Mouse (Mus musculus): ENCODE measurements at regions not wholly inside any gene's neighbourhood (a gene's known extent, or its start where the extent isn't known, plus 50 kb on each side); places are given as distances from the start of the nearest gene placed in this dataset.

GRCm38 (mm10) chr3:136442099-136442498 lies 116.2 kb upstream of the Bank1 start (continued):
- peak; percentile 58 for TF ChIP-seq RAD21 (IDR thresholded peaks at IDR 0.05; ENCODE audit: low read depth, low read length)
- TF ChIP-seq MAFK (IDR thresholded peaks at IDR 0.05; ENCODE audit: insufficient replicate concordance, low read length), result no peak

- Histone ChIP-seq H3K4me3 (replicated peaks in 1 of 3; ENCODE audit: low read depth in 2 of 3, low read length in 2 of 3, poor library complexity in 1 of 3) (no peak overlapping the region), H3K27me3 (replicated peaks) (no peaks in the 10 kb centered on the region), H3K36me3 (replicated peaks in 1 of 2; ENCODE audit: control insufficient read depth in 1 of 2, insufficient read depth in 1 of 2, low read length in 1 of 2) (no peaks in the 10 kb centered on the region), H3K9ac (ENCODE audit: insufficient read depth, low read depth) (no peak overlapping the region), H3K9me3 (replicated peaks; ENCODE audit: low read length) (no peaks in the 10 kb centered on the region), H3K79me2 (replicated peaks; ENCODE audit: control insufficient read depth, extremely low read depth, insufficient read depth, poor library complexity, severe bottlenecking) (no peaks in the 10 kb centered on the region), H3K4me1 (ENCODE audit: control insufficient read depth in 1 of 2, insufficient read depth in 2 of 2) (peaks cover 2 to 9% of the 10 kb centered on the region in 2 experiments; a peak in 2 of 4 replicates), H3K27ac (ENCODE audit: insufficient read depth, low read depth) (no peak overlapping the region), H3K4me2 (ENCODE audit: insufficient read depth, low read depth, poor library complexity, severe bottlenecking) (no peak overlapping the region)
- in situ Hi-C loops (cut with MboI; ENCODE audit: low pct_ligation_motif_present, low pct_unique_long_range_greater_than_20kb, low sequenced_read_pairs) (no loop called here), dilution Hi-C loops (cut with MboI; ENCODE audit: extremely low pct_ligation_motif_present, extremely low pct_unique_long_range_greater_than_20kb, low sequenced_read_pairs) (no loop called here)
- TF ChIP-seq ZKSCAN1 (IDR thresholded peaks at IDR 0.05; ENCODE audit: borderline replicate concordance, low read depth, low read length) (no peak), MAZ (IDR thresholded peaks at IDR 0.05; ENCODE audit: low read depth, low read length) (no peak), USF2 (conservative IDR thresholded peaks at IDR 0.05; ENCODE audit: low read depth, low read length) (no peak), MEF2A (IDR thresholded peaks at IDR 0.05; ENCODE audit: borderline replicate concordance, low read depth, low read length) (no peak)
- DNase-seq (ENCODE audit: extremely low read depth), result no peak
These were observed 114.2 kb upstream of the Bank1 start for GRCm38 (mm10) chr3:136439907-136440645.

- TF ChIP-seq UBTF (IDR thresholded peaks at IDR 0.05; ENCODE audit: low read depth, low read length) (no peak), MYC (IDR thresholded peaks at IDR 0.05; ENCODE audit: low read depth, low read length) (no peak), ZKSCAN1 (IDR thresholded peaks at IDR 0.05; ENCODE audit: borderline replicate concordance, low read depth, low read length) (no peak), POLR2A (IDR thresholded peaks at IDR 0.05; ENCODE audit: low read depth, low read length) (no peak), NRF1 (IDR thresholded peaks at IDR 0.05; ENCODE audit: low read depth, low read length) (no peak), MAX (IDR thresholded peaks at IDR 0.05; ENCODE audit: low read length) (no peak), MEF2A (IDR thresholded peaks at IDR 0.05; ENCODE audit: borderline replicate concordance, low read depth, low read length) (no peak)
- no peak overlapping the region for H3K4me3 ChIP-seq (replicated peaks in 1 of 3; ENCODE audit: low read depth in 2 of 3, low read length in 2 of 3, poor library complexity in 1 of 3)
- H3K9me3 ChIP-seq (replicated peaks; ENCODE audit: low read length), result no peaks in the 10 kb centered on the region
- no peaks in the 10 kb centered on the region for H3K27me3 ChIP-seq (replicated peaks)
- H3K4me2 ChIP-seq (ENCODE audit: insufficient read depth, low read depth, poor library complexity, severe bottlenecking), result no peak overlapping the region
- in situ Hi-C loops (cut with MboI; ENCODE audit: low pct_ligation_motif_present, low pct_unique_long_range_greater_than_20kb, low sequenced_read_pairs), result no loop called here
- H3K36me3 ChIP-seq (replicated peaks in 1 of 2; ENCODE audit: control insufficient read depth in 1 of 2, insufficient read depth in 1 of 2, low read length in 1 of 2), result no peaks in the 10 kb centered on the region
- no peak for DNase-seq (ENCODE audit: extremely low read depth)
- peaks cover 2 to 9% of the 10 kb centered on the region in 2 experiments; a peak in 2 of 4 replicates for H3K4me1 ChIP-seq (ENCODE audit: control insufficient read depth in 1 of 2, insufficient read depth in 2 of 2)
- dilution Hi-C loops (cut with MboI; ENCODE audit: extremely low pct_ligation_motif_present, extremely low pct_unique_long_range_greater_than_20kb, low sequenced_read_pairs), result no loop called here
- no peaks in the 10 kb centered on the region for H3K79me2 ChIP-seq (replicated peaks; ENCODE audit: control insufficient read depth, extremely low read depth, insufficient read depth, poor library complexity, severe bottlenecking)
- no peak overlapping the region for H3K9ac ChIP-seq (ENCODE audit: insufficient read depth, low read depth)
- H3K27ac ChIP-seq (ENCODE audit: insufficient read depth, low read depth), result no peak overlapping the region
These were observed 113.5 kb upstream of the Bank1 start for GRCm38 (mm10) chr3:136439350-136439749.

All from CH12.LX (cell line).